Mouse (Mus musculus) bone marrow, adult 2 months (tissue): ENCODE measurements around the gene Slc25a25.

Experiments
- CTCF ChIP-seq: fragments of 200-500 bp; IDR thresholded peaks from 2 replicates; pipeline ENCODE4 v1.5.1; 2011; ENCODE audit warnings: low read length, control low read depth; ENCODE audit not compliant: control insufficient read depth, insufficient read depth
- POLR2A ChIP-seq: fragments of 200-500 bp; IDR thresholded peaks from 2 replicates; pipeline ENCODE4 v1.6.1; 2011; ENCODE audit warnings: low read depth, mild to moderate bottlenecking, control low read depth, low read length, borderline replicate concordance; ENCODE audit not compliant: control insufficient read depth

- TF ChIP-seq CTCF, result no peak
- no peak for TF ChIP-seq POLR2A
Observed at GRCm38 (mm10) chr2:32415801-32416200, 35.4 kb downstream of the Slc25a25 start.
